Mouse (Mus musculus): Measurements from ENCODE around the gene Gstt2. TPM values are rescaled to one million over a fixed set of nuclear protein-coding genes. Genes with fewer than 3 reads are reported as not detected.
A peak's percentile ranks its signal among the peaks of the same experiment; 100 is the strongest.

The Gstt2 gene
- total RNA-seq, 1 experiment from 2014 or later, result 33.3 TPM

GRCm38 (mm10) chr10:75827668-75828360, 9.4 kb downstream of the Gstt2 start:
- DNase-seq, result peak; percentile 87

- no peak for DNase-seq
These were observed 12.7 kb downstream of the Gstt2 start for GRCm38 (mm10) chr10:75824530-75824929.

GRCm38 (mm10) chr10:75823782-75824181, 13.4 kb downstream of the Gstt2 start:
- DNase-seq, result no peak

GRCm38 (mm10) chr10:75822443-75822842, 14.8 kb downstream of the Gstt2 start, which contains the start of gene Gstt4:
Gstt4 (minus strand) TSS chr10:75822543.
- DNase-seq, result no peak

- DNase-seq, result no peak
These were observed 17.3 kb downstream of the Gstt2 start for GRCm38 (mm10) chr10:75819882-75820281.

GRCm38 (mm10) chr10:75818641-75819040, 18.6 kb downstream of the Gstt2 start:
- no peak for DNase-seq

- no peak for DNase-seq
These were observed 33.0 kb downstream of the Gstt2 start for GRCm38 (mm10) chr10:75804217-75804616.

- peak; percentile 79 for DNase-seq
These were observed 39.0 kb downstream of the Gstt2 start, which contains the start of gene Gstt1 for GRCm38 (mm10) chr10:75798176-75798696. Gstt1 (minus strand) TSS chr10:75798584.

GRCm38 (mm10) chr10:75797619-75798175, 39.5 kb downstream of the Gstt2 start:
- DNase-seq, result peak; percentile 71

- no peak for DNase-seq
These were observed 40.3 kb downstream of the Gstt2 start for GRCm38 (mm10) chr10:75796731-75797516.

- DNase-seq, result peak; percentile 59
These were observed 42.3 kb downstream of the Gstt2 start for GRCm38 (mm10) chr10:75794880-75795279.

- no peak for DNase-seq
These were observed 46.5 kb downstream of the Gstt2 start for GRCm38 (mm10) chr10:75790773-75791172.

GRCm38 (mm10) chr10:75789841-75790240, 47.4 kb downstream of the Gstt2 start:
- DNase-seq, result no peak

GRCm38 (mm10) chr10:75789081-75789735, 48.0 kb downstream of the Gstt2 start:
- DNase-seq, result no peak

- DNase-seq, result no peak
These were observed 48.9 kb downstream of the Gstt2 start for GRCm38 (mm10) chr10:75788277-75788676.

GRCm38 (mm10) chr10:75785442-75785841, 51.8 kb downstream of the Gstt2 start:
- DNase-seq, result no peak

Other genes with a start within 250 kb of the Gstt2 start
- 6.2 and 8.0 TPM in 2 replicates for gene Ggt5, start 248.1 kb downstream of the Gstt2 start, total RNA-seq (2021)
- gene Susd2, start 193.4 kb downstream of the Gstt2 start, total RNA-seq (2021), result 6.0 and 12.2 TPM in 2 replicates
- gene Cabin1, start 73.1 kb downstream of the Gstt2 start, total RNA-seq (2021), result 34.2 and 36.2 TPM in 2 replicates
- 210 and 231 TPM in 2 replicates for gene Ddt, start 64.0 kb downstream of the Gstt2 start, total RNA-seq (2021)
- not detected in 2 replicates for gene Gm20441, start 56.5 kb downstream of the Gstt2 start, total RNA-seq (2021)
- gene Gstt3, start 56.0 kb downstream of the Gstt2 start, total RNA-seq (2021), result 20.2 and 21.2 TPM in 2 replicates
- gene Gstt1, start 38.8 kb downstream of the Gstt2 start, total RNA-seq (2021), result 69.1 and 93.9 TPM in 2 replicates
- 0.59 and 0.79 TPM in 2 replicates for gene Gstt4, start 14.9 kb downstream of the Gstt2 start, total RNA-seq (2021)
- gene Mif, start 22.8 kb upstream of the Gstt2 start, total RNA-seq (2021), result 259 and 296 TPM in 2 replicates
- 1.8 and 1.9 TPM in 2 replicates for gene Derl3, start 56.0 kb upstream of the Gstt2 start, total RNA-seq (2021)
- 75.0 and 79.3 TPM in 2 replicates for gene Smarcb1, start 84.2 kb upstream of the Gstt2 start, total RNA-seq (2021)
- 1,334 and 1,341 TPM in 2 replicates for gene Chchd10, start 95.7 kb upstream of the Gstt2 start, total RNA-seq (2021)
- 7.9 and 8.6 TPM in 2 replicates for gene Mmp11, start 99.1 kb upstream of the Gstt2 start, total RNA-seq (2021)
- 0.85 TPM in 1 of 2 replicates, not detected in the other for gene Gm867, start 103.2 kb upstream of the Gstt2 start, total RNA-seq (2021)
- gene Vpreb3, start 105.6 kb upstream of the Gstt2 start, total RNA-seq (2021), result 1.7 and 2.2 TPM in 2 replicates
- not detected in 2 replicates for gene Gm5134, start 117.1 kb upstream of the Gstt2 start, total RNA-seq (2021)
- 8.8 and 11.5 TPM in 2 replicates for gene Zfp280b, start 195.2 kb upstream of the Gstt2 start, total RNA-seq (2021)

Measured in adrenal gland, postnatal 14 days (tissue).